Mouse (Mus musculus): ENCODE results near the gene Dtnbp1.

Gene Dtnbp1

DNA sequence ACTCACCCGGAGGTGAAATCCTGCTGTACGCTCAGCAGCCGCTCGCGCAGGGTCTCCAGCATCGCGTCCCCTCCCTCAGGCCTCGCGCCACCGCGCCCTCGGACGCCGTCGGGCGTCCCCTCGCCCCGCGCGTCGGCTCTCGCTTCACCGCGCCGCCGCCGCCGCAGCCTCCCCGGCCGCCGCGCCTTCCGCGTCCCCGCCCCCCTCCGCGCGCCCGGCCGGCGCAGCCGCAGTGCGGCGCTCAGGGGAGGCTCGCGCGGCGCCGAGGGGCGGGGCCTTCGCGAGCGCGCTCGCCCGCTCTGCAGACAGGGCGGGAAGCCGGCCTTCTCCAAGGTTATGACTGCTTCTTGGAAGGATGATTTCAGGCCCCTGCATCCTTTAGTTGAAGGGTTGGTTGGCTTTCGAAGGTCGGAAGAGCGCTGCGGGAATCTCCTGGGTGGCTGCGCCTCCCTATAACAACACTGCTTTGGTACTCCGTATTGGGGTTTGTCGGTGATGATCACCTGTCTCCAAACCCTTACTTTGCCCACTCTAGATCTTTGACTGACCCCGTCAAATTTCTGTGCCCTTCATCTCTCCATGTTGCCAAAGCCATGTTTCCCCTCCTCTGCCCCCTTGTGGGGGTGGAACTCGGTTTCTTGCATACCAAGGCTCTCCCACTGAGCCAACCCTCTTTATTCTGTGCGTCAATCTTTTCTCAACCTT is at the start of gene Dtnbp1:
TSS of gene Dtnbp1 (minus strand) at position 237 of the 705 bp plus-strand sequence.
- DNase-seq = peak; percentile 82 to 89

DNA sequence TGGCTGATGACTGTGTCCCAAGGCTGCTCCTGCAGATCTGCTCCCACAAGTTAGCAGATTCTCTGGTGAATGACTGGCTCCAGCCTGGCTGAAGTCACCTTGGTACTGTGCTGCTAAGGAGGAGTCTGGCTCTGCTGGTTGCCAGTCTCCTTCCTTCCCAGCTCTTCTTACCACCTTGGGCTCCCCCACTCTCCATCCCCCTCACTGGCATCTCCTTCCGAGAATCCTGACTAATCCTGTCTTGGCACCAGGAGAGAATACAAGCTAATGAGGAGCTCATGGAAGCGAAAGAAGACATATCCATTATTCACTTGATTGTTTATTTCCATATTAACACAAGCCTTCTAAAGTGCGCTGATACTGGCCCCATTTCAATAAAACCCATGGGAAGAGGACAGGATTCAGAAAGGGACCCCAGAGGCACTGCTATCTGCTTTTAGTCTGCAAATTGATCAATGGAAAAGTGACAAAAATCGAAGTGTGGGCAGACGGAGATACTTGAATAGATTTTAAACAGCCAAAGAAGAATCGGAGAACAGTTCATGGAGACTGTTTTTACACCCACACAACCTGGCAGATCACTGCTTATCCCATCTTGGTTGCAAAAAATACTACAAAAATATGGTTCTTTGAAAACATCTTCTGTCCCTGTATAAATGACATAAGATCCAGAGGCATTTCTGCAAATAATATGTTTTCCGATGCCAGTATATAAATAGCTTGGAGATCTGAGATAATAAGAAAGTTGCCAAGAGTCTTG is 47.5 kb upstream of the Dtnbp1 start:
- DNase-seq = no peak

GRCm38 (mm10) chr13:45043466-45043865 is 41.5 kb upstream of the Dtnbp1 start:
- DNase-seq = no peak

DNA sequence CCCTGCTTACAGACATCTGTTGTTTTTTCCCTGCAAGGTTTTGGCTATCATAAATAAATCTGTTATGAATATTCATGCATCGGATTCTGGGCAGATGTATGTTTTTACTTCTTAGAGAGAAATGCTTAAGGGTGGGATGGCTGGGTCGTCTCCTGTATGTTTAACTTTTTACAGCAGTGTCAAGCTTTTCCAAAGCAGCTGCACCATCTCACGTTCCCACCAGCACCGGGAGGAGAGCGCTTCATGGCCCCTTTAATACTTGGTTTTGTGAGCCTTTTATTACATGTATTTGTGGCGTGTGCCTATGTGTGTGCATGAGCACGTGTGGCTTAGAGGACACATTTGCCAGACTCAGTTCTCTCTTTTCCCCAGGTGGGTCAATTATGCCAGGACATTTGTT is 38.8 kb upstream of the Dtnbp1 start:
- no peak for DNase-seq

GRCm38 (mm10) chr13:45040195-45040594 is 38.2 kb upstream of the Dtnbp1 start:
- no peak for DNase-seq

- no peak for DNase-seq
Measured at GRCm38 (mm10) chr13:45036417-45036816, 34.5 kb upstream of the Dtnbp1 start.

DNA sequence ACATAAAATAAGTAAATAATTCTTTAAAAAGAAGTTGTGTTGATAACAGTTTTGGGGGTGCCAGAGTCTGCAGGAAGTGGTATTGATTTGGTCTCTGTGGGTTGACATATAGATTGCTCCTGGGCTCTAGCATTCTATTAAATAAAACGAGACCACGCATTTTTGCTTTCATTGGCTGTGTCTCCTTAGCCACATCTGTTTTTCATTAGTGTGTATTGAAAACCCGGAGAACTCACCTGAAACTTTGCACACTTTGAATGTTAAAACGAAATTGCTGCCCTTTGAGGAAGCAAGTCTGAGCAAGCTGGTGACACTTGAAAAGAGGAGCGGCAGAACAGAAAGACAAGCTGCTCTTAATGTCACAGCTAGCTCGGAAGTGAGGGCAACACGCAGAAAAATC is 32.8 kb upstream of the Dtnbp1 start:
- DNase-seq = no peak

GRCm38 (mm10) chr13:45033360-45033759 is 31.4 kb upstream of the Dtnbp1 start:
- DNase-seq = no peak

DNA sequence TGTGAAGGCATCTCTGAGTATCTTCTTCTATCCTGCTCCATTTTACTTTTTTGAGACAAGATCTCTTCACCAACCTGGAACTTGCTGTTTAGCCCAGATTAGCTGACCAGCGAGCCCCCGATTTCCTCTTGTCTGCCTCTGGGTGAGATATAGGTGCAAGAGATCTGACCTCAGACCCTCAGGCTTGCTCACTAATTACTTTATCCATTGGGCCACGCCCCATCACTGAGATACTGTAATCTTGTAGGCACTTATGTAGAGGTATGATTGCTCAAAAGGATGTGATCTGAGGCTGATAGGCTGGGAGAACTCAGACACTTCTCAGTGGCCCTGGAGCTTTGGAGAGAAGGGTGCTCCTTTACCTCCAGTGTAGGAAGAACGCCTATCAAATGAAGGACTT is 30.5 kb upstream of the Dtnbp1 start:
- DNase-seq = no peak

GRCm38 (mm10) chr13:45031748-45032147 is 29.8 kb upstream of the Dtnbp1 start:
- DNase-seq = peak in 1 of 2 experiments; percentile 7

DNA sequence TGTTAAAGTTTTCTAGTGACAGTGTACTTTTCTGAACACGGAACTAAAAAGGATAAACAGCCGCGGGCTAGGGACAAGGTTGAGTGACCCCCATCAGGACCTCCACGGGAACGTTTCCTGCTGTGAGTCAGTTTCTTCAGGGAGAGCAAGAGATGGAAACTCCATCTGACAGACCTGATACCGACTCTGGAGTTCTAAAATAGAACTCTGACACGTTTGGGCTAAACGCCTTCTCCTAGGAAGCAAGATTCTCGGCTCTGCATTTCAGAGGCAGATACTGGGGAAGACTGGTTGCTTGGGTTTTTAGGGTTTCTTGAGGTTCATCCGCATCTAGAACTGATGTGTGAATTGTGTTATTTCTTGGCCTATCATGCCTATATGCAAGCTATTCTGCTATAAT is 29.4 kb upstream of the Dtnbp1 start:
- DNase-seq = no peak

- peak; percentile 92 for DNase-seq
Measured at GRCm38 (mm10) chr13:45030830-45031229, 28.9 kb upstream of the Dtnbp1 start.

GRCm38 (mm10) chr13:45029791-45030190 is 27.8 kb upstream of the Dtnbp1 start:
- no peak for DNase-seq

GRCm38 (mm10) chr13:45026291-45026690 is 24.3 kb upstream of the Dtnbp1 start:
- DNase-seq = no peak

- no peak for DNase-seq
Measured at GRCm38 (mm10) chr13:45024821-45025220, 22.9 kb upstream of the Dtnbp1 start.

GRCm38 (mm10) chr13:45023356-45024150 is 21.6 kb upstream of the Dtnbp1 start:
- DNase-seq = no peak

- DNase-seq = peak; percentile 84 to 86
Measured at GRCm38 (mm10) chr13:45008150-45008549, 6.2 kb upstream of the Dtnbp1 start.

DNA sequence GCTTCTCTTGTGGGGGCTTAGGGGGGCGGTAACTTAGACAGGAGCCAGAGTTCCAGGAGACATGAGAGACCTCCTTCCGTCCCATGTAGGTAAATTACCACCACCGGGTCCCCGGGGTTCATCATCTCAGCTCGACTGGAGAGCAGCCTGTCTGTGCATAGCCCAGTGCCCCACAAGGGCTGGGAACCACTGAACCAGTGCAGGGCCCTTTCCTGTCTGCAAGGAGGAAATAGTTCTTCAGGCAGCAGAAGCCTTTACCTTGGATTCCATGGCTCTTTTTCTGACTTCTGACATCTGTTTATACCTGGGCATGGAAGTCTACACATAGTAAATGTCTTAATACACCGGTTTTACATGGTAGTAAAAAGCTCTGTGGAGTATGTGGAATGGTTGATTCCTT is 5.8 kb upstream of the Dtnbp1 start:
- peak; percentile 49 to 60 for DNase-seq

DNA sequence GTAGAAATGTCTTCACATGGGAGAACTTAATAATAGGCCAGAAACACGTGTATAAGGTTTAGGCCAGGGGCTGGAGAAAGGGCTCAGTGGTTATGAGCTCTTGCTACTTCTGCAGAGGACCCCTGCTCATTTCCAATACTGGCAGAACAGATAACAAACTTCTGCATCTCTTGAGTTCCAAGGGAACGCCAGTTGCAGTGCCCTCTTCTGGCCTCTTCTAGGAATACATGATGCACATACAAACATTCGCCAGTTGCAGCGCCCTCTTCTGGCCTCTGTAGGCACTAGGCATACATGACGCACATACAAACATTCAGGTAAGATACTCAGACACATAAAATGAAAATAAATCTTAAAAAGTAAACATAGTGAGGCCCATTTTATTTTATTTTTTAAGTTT is 4.5 kb upstream of the Dtnbp1 start:
- DNase-seq = peak; percentile 72 to 74

DNA sequence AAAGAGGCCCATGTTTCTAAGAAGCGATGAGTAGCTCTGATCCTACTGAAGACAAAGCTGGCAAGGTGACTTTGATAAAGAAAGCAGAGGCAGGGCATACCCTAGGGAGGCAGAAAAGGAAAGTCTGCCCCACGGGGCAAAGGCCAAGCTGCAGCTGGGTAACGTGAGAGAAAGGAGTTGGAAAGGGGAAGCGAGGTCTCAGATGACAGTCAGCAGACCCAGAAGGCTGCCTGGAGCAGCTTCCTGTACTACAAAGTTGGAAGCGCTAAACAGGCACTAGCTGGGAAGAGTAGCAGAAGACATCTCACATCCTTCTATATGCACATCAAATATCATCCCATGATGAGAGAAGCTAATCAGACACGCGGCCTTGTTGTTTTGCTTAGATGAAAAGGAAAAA is 3.9 kb upstream of the Dtnbp1 start:
- peak; percentile 59 to 66 for DNase-seq

GRCm38 (mm10) chr13:45004987-45005592 is 3.1 kb upstream of the Dtnbp1 start:
- DNase-seq = no peak

DNA sequence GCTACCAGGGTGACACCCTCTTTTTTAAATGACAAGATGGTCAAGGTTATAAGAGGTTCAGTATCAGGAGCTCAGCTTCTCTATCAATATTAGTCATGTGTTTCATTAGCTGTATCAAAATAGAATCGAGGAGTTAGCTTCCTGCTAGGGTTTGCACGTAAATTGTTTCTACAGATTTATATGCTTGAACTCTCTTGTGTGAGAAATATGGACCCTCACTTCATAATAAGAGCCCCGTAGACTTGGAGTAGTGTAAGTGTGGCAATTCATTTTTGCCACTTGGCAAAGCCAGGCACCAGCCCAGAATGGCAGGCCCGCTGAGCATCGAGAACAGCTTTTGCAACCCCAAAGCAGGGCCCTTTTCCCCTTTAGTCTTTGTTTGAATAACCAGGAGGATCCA is 1.1 kb upstream of the Dtnbp1 start:
- no peak for DNase-seq

Measured in B cell, adult 2 months (primary cell).